Mouse (Mus musculus) erythroblast, embryonic 14.5 days (primary cell): ENCODE measurements around the gene Wnt3. TPM values are rescaled to one million over a fixed set of nuclear protein-coding genes. Genes with fewer than 3 reads are reported as not detected.

Experiments
- H3K27me3 ChIP-seq: 2 replicates; pipeline ENCODE4 v1.6.1; 2012; ENCODE audit warnings: inconsistent platforms; ENCODE audit not compliant: control insufficient read depth
- H3K36me3 ChIP-seq: 2 replicates; pipeline ENCODE4 v1.6.1; 2012; ENCODE audit warnings: mild to moderate bottlenecking, inconsistent platforms; ENCODE audit not compliant: control insufficient read depth
- H3K4me1 ChIP-seq: 2 replicates; pipeline ENCODE4 v1.6.1; 2012; ENCODE audit warnings: inconsistent platforms; ENCODE audit not compliant: control insufficient read depth
- H3K4me3 ChIP-seq: replicated peaks from 2 replicates; pipeline ENCODE3; 2012; ENCODE audit warnings: moderate library complexity, mild to moderate bottlenecking, inconsistent platforms
- H3K9me3 ChIP-seq: 2 replicates; pipeline ENCODE4 v1.6.1; 2012; ENCODE audit warnings: low read length, inconsistent platforms, mixed read lengths; ENCODE audit not compliant: control insufficient read depth
- GATA1 ChIP-seq: IDR thresholded peaks from 2 replicates; pipeline ENCODE4 v1.6.1; 2012; ENCODE audit warnings: low read length, inconsistent platforms, mixed read lengths
- TAL1 ChIP-seq: IDR thresholded peaks from 3 replicates; pipeline ENCODE4 v1.6.1; 2012; ENCODE audit warnings: low read length, inconsistent platforms, mixed read lengths
- polyA plus RNA-seq: library from polyadenylated mRNA; stranded (reverse); fragments of >175 nt; gene quantifications from 2 replicates; pipeline ENCODE4 v1.2.3, GENCODE M21; 2012

Gene Wnt3
- polyA plus RNA-seq, 1 experiment, result not detected

GRCm38 (mm10) chr11:103829956-103830355 is 56.0 kb downstream of the Wnt3 start:
- no peak overlapping the region for H3K4me3 ChIP-seq
- H3K4me1 ChIP-seq, result no peaks in the 10 kb centered on the region
- no peaks in the 10 kb centered on the region for H3K27me3 ChIP-seq
- TF ChIP-seq TAL1 (no peak), GATA1 (no peak)
- H3K9me3 ChIP-seq, result no peaks in the 10 kb centered on the region
- H3K36me3 ChIP-seq, result peaks cover 35% of the 10 kb centered on the region

GRCm38 (mm10) chr11:103830476-103830875 is 56.5 kb downstream of the Wnt3 start:
- peaks cover 31% of the 10 kb centered on the region for H3K36me3 ChIP-seq
- H3K27me3 ChIP-seq, result no peaks in the 10 kb centered on the region
- no peaks in the 10 kb centered on the region for H3K9me3 ChIP-seq
- H3K4me1 ChIP-seq, result no peaks in the 10 kb centered on the region
- H3K4me3 ChIP-seq, result no peak overlapping the region
- TF ChIP-seq TAL1, result no peak
- TF ChIP-seq GATA1, result no peak

DNA sequence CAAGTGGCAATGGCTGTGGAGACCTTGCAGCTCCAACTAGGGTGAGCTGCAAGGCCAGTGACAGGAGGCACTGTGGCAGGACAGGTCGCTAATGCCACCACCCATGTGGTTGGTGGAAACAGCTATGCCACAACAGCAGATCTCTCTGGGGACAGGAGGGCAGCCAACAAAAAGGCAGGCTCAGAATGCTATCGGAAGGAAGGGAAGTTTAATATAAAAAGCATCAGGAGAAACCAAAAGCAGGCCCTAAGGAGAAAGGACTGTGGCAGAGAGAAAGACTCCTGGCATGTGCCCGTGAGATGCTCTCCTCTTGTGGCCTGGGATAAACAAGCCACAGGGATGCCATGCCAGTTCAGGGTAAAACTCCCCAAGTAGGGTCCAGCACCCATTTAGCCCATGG is 57.8 kb downstream of the Wnt3 start:
- no peaks in the 10 kb centered on the region for H3K4me1 ChIP-seq
- no peak overlapping the region for H3K4me3 ChIP-seq
- peaks cover 29% of the 10 kb centered on the region for H3K36me3 ChIP-seq
- no peaks in the 10 kb centered on the region for H3K9me3 ChIP-seq
- no peaks in the 10 kb centered on the region for H3K27me3 ChIP-seq
- TF ChIP-seq GATA1, result no peak
- no peak for TF ChIP-seq TAL1

DNA sequence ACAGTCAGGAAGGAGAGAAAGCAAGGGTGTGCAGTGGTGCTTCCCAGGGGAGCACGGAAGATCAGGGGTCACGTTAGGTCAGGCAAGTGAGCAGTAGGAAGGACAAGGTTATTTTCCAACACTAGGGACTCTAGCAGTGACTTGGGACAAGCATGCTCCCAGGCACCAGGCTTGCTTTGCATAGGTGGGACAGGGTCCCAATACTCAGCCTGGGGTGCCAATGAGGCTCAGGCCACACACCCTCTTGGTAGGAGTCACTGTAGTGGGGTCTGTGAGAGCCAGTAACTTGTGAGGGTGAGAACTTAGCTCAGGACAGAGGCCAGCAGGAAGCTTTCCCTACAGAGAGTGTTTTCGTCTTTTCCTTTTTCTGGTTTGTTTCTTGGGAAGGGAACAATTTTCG is 58.4 kb downstream of the Wnt3 start:
- peaks cover 24% of the 10 kb centered on the region for H3K36me3 ChIP-seq
- no peak for TF ChIP-seq GATA1
- no peak for TF ChIP-seq TAL1

DNA sequence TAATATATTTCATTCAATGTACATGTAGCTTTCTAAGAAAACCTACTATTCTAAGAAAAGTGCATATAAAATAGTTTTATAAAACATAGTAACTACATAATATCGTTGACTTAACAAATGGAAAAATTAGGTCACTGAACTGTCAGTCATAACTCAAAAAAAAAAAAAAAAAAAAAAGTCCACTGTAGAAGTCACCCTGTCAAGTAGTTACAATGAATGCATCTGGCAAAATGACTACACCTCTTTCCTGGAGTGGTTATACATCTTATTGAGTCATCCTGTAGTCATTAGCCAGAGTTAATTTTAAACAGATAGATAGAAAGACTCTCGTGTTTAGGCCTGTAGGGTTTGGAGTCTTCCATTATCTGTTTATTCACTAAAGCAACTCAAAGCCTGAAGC is 65.0 kb downstream of the Wnt3 start:
- no peak overlapping the region for H3K4me3 ChIP-seq
- TF ChIP-seq TAL1 (no peak), GATA1 (no peak)
- H3K4me1 ChIP-seq, result peaks cover 4% of the 10 kb centered on the region
- no peaks in the 10 kb centered on the region for H3K9me3 ChIP-seq
- peaks cover 17% of the 10 kb centered on the region for H3K36me3 ChIP-seq
- no peaks in the 10 kb centered on the region for H3K27me3 ChIP-seq

More for the DNA sequence above, 58.4 kb downstream of the Wnt3 start:
- H3K4me1 ChIP-seq, result no peaks in the 10 kb centered on the region
- H3K27me3 ChIP-seq, result no peaks in the 10 kb centered on the region
- H3K9me3 ChIP-seq, result no peaks in the 10 kb centered on the region
- no peak overlapping the region for H3K4me3 ChIP-seq

DNA sequence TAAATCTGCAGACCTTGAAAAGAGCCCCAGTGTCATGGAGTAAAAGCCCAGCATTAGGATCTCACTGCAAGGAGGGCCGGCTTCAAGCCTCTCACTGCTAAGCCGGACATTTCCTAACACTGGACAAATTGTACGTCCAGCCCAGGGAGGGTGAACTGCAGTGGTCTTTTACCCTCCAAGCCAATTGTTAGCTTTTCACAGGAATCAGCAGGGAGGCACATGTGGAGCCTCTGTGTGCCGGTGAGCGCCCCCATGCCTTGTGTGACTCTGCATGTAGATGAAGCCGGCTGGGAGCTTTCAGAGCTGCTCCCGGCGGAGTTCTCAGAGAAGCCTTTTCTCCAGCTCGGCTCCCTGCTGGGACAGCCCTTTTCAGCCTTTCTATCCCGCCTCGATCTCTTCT is 66.9 kb downstream of the Wnt3 start:
- Histone ChIP-seq H3K36me3 (peaks cover 23% of the 10 kb centered on the region), H3K4me1 (peaks cover 15% of the 10 kb centered on the region), H3K4me3 (no peak overlapping the region), H3K27me3 (no peaks in the 10 kb centered on the region), H3K9me3 (no peaks in the 10 kb centered on the region)
- TF ChIP-seq GATA1 (no peak), TAL1 (no peak)

- Histone ChIP-seq H3K4me1 (peaks cover 33% of the 10 kb centered on the region), H3K4me3 (no peak overlapping the region), H3K9me3 (no peaks in the 10 kb centered on the region), H3K36me3 (peaks cover 41% of the 10 kb centered on the region), H3K27me3 (no peaks in the 10 kb centered on the region)
- no peak for TF ChIP-seq TAL1
- no peak for TF ChIP-seq GATA1
These were observed 74.3 kb downstream of the Wnt3 start for GRCm38 (mm10) chr11:103848287-103848686.

DNA sequence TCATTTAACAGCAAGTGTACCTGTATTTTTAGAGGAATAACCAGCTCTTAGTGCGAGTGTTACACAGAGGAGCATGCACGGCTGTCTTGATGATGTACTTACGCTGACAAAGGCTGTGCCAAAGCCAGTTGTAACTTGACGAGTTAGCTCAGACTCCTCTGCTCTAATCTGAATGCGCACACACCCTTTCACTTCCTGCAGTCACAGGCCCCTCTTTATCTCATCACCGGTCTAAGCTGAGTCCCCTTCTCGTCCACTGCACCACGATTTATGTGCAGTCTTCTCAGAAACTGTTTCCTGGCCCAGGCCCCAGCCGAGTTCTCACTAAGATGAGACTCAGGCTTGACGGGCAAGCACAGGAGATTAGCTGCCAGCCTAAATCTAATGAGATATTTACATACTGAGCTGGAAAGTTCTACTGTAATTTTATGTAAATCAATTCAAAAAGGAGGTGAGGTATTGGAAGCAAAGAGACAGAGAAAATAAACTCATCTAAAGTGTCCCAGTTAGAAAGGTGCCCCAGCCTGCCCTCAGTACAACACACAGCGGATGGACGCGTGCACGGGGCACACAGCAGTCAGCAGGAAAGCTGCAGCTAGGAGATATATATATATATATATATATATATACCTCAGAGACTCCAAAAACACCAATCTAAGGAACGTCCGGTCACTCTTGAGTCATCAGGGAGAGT is 78.8 kb downstream of the Wnt3 start:
- H3K9me3 ChIP-seq, result no peaks in the 10 kb centered on the region
- H3K36me3 ChIP-seq, result peaks cover 44% of the 10 kb centered on the region
- H3K4me1 ChIP-seq, result peaks cover 22% of the 10 kb centered on the region
- TF ChIP-seq GATA1 (no peak), TAL1 (no peak)
- H3K27me3 ChIP-seq, result no peaks in the 10 kb centered on the region
- H3K4me3 ChIP-seq, result no peak overlapping the region

DNA sequence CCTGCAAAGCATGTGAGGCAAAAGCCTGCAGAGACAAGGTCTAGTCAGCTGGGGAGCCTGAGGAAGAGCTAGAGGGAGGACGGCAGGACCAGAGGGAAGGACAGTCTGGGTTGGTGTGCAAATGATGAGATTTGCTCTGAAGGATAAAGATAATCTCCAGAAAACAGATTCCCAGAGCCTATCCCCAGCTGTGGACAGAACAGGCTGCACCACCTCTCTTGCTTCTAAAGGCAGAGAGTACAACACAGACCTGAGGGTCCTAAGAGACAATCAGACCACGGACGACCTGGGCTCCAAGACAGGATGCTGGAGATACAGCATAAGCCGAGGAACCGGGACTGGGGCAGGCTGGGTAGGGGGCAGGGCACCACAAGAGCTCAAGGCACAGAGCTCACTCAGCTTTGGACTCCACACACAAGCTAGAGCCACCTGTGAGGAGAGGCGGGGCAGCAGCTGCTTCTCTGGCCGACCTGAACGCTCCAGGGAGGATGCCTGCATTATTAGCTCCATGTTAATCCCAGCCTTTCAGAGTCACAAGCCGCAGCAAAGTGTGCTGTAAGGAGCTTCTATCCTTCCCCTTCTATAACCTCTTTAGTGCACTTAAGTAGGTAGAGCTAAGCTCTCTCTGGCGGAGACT is 79.5 kb downstream of the Wnt3 start:
- TF ChIP-seq GATA1, result no peak
- TF ChIP-seq TAL1, result no peak
- Histone ChIP-seq H3K36me3 (peaks cover 44% of the 10 kb centered on the region), H3K27me3 (no peaks in the 10 kb centered on the region), H3K4me1 (peaks cover 22% of the 10 kb centered on the region), H3K4me3 (no peak overlapping the region), H3K9me3 (no peaks in the 10 kb centered on the region)

DNA sequence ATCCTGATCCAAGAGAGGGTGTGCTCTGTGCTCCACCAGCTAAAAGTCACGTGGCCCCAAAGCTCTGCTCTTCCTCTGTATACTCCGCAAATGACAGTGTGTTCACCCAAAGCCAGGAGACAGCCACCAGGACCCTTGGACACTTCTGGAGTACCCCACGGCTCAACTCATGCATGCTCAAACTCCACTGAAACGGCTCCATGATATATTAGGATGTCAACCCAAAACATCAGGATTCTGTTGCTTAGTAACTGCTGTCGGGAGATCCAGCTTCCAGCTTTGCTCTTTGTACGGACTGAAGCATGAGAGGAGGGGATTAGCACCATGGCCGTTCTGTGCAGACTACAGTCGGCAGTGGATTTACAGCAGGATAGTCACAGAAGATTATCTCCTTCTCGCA is 80.3 kb downstream of the Wnt3 start:
- Histone ChIP-seq H3K27me3 (no peaks in the 10 kb centered on the region), H3K4me3 (no peak overlapping the region), H3K36me3 (peaks cover 48% of the 10 kb centered on the region), H3K9me3 (no peaks in the 10 kb centered on the region), H3K4me1 (peaks cover 22% of the 10 kb centered on the region)
- no peak for TF ChIP-seq TAL1
- no peak for TF ChIP-seq GATA1
